Mouse (Mus musculus) MEL-GATA-1-ER (cell line): ENCODE data around the gene Olfr681.
"Not testable (repeated sequence)": the region's sequence is repeated elsewhere in the genome, so short reads cannot be mapped to it uniquely, and the experiment has no call there.

Experiments used
- DNase-seq: peaks from one replicate; pipeline ENCODE4 v3.0.0-alpha.2; 2012; ENCODE audit warnings: low read depth; ENCODE audit errors: extremely low read depth

Gene Olfr681

GRCm38 (mm10) chr7:105116536-105116935, at the start of gene Olfr681:
TSS of gene Olfr681 (plus strand) at chr7:105116836.
- no peak for DNase-seq

DNA sequence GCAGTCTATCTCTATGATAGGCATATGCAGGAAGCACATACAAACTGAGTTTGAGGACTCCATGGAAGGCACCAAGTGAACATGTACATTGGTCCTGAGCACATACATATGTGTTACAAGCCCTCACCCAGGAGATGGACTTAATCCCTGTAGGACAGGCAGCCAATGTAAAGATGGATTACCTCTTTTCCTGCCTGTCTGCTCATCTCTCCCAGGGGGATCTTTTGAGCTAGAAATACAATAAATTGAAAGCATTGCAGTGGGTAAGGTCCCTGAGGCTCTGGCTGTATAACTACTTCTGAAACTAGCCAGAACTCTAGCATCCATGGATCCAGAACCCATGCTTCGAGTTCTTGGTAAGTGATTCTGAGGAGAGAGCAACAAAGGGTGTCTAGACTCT, 35.7 kb upstream of the Olfr681 start, which contains the start of gene Olfr679:
Gene Olfr679 (plus strand): TSS at position 301 of the 400 bp plus-strand sequence.
- DNase-seq = no peak

DNA sequence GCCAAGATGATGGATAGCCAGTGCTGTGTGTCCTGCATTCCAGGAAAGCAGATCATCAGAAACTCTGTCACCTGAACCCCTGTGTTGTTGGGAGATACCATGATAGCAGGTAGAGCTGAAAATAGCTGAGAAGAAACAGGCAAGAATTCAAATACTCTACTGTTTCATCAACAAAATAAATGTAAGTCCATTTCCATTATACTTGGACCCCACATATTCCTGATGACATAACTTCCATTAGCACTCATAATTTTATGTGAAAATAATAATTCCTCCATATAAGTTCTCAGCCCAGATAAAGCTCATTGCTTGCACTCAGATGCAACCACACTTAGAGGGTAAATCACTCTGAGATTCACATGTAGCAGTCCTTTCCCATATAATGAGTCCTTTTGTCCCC, 23.9 kb upstream of the Olfr681 start, which contains the start of gene Olfr680-ps1:
Gene Olfr680-ps1 (minus strand): TSS at position 101 of the 400 bp plus-strand sequence.
- not testable (repeated sequence) for DNase-seq

DNA sequence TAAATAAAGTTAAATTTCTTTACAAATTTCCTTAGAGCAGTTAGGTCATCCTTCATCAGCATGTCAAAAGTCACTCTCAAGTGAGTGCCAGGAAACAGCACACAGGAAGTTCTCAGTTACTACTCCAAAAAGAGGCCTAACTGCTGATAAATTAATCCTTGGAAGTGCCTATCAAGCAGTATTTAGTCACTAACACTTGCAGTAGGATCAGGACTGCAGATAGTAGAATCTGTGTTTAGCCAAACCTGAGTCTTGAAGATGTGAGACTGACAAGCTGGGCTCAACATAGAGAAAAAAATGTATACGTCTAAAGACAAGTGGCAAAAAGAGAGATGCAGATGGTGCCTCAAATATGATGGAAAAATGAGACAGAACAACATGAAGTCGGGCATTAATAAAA, 24.6 kb downstream of the Olfr681 start:
- no peak for DNase-seq

DNA sequence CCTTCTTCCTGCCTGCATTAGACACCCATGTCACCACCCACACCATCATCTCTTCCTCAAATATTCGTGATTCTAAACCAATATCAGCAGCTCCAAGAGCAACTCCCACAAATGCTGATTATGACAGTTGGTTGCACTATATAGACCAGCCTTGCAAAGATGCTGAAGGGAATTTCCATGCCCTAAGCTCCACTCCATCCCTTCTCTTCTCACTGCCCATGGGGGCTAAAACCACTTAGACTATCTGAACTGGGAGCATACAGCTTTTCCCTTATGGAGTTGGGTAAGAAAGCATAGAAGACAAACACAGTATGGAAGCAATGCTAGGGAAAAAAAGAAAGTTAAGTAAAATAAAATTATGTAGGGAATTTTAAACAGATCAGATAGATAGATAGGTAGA, 30.3 kb downstream of the Olfr681 start, which contains the start of gene Olfr683:
Gene Olfr683 (minus strand): TSS at position 101 of the 400 bp plus-strand sequence.
- DNase-seq = no peak

- no peak for DNase-seq
Measured at GRCm38 (mm10) chr7:105163553-105163952, 46.9 kb downstream of the Olfr681 start, which contains the start of gene Olfr684. TSS of gene Olfr684 (minus strand) at chr7:105163653.

DNA sequence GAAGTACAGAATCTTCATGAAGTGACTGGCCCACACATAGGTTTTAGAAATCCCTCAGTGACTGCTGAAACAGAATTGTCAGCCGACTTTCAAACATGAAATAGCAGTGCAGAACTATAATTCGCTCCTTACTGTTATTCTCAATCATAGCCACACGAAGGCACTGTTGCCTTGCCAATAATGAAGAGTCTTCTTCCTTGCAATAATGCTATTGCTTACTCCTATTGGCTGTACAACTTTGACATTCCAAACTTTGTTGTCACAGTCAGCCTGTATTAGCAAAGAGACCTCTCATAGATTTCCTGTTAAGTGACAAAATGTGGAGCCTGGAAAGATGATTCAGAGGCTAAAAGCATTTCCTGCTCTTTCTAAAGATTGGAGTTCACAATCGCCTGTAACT, 54.1 kb downstream of the Olfr681 start:
- no peak for DNase-seq
